Mouse (Mus musculus) liver, postnatal 0 days (tissue): ENCODE measurements around the gene Pnpt1. TPM values are rescaled to one million over a fixed set of nuclear protein-coding genes. Genes with fewer than 3 reads are reported as not detected.

Experiments
- ATAC-seq: fragments of 200-750 bp; cut with Nextera tagmentation; 2 replicates; pipeline ENCODE4 v1.8.0; 2017; ENCODE audit warnings: mild to moderate bottlenecking, moderate library complexity
- DNase-seq: peaks from one replicate; pipeline ENCODE4 v3.0.0-alpha.2; 2016
- H3K27ac ChIP-seq: fragments of 300-500 bp; sonication (generic); 2 replicates; pipeline ENCODE4 v1.5.1; 2014; ENCODE audit warnings: antibody characterized with exemption, moderate library complexity, mild to moderate bottlenecking, low read depth
- H3K27me3 ChIP-seq: fragments of 300-500 bp; sonication (generic); 2 replicates; pipeline ENCODE4 v1.6.1; 2014; ENCODE audit warnings: low read length, control low read depth, mixed read lengths; ENCODE audit not compliant: insufficient read depth
- H3K36me3 ChIP-seq: fragments of 300-500 bp; sonication (generic); replicated peaks from 2 replicates; pipeline ENCODE4 v1.6.1; 2014; ENCODE audit warnings: mild to moderate bottlenecking, control low read depth, low read length, moderate library complexity, mixed read lengths; ENCODE audit not compliant: insufficient read depth
- H3K4me1 ChIP-seq: fragments of 300-500 bp; sonication (generic); 2 replicates; pipeline ENCODE4 v1.6.1; 2014; ENCODE audit warnings: antibody characterized with exemption, mild to moderate bottlenecking, control low read depth; ENCODE audit not compliant: insufficient read depth
- H3K4me2 ChIP-seq: fragments of 300-500 bp; sonication (generic); 2 replicates; pipeline ENCODE4 v1.6.1; 2014; ENCODE audit warnings: low read depth, mild to moderate bottlenecking, low read length, moderate library complexity, mixed read lengths
- H3K4me3 ChIP-seq: fragments of 300-500 bp; sonication (generic); 2 replicates; pipeline ENCODE4 v1.5.1; 2014; ENCODE audit warnings: low read depth, low read length
- H3K9ac ChIP-seq: fragments of 300-500 bp; sonication (generic); replicated peaks from 2 replicates; pipeline ENCODE4 v1.6.1; 2014; ENCODE audit warnings: mild to moderate bottlenecking, moderate library complexity
- H3K9me3 ChIP-seq: fragments of 300-500 bp; sonication (generic); 2 replicates; pipeline ENCODE4 v1.6.1; 2016; ENCODE audit warnings: mild to moderate bottlenecking, control low read depth, low read length, mixed read lengths
- CTCF ChIP-seq: sonication (generic); IDR thresholded peaks from 2 replicates; pipeline ENCODE4 v1.5.1; 2016; ENCODE audit warnings: antibody characterized with exemption, low read depth
- EP300 ChIP-seq: IDR thresholded peaks from 2 replicates; pipeline ENCODE4 v1.6.1; 2016; ENCODE audit warnings: antibody characterized with exemption, low read depth, mild to moderate bottlenecking
- WGBS: fragments of 180-500 bp; shearing (Covaris S2); extraction: QIAGEN DNeasy Blood & Tissue Kit; methylation state at CpG from one replicate; pipeline ENCODE4 v1.1.7; 2014; ENCODE audit not compliant: insufficient replicate concordance; 5-methylcytosine and 5-hydroxymethylcytosine counted together
- polyA plus RNA-seq: library from polyadenylated mRNA; unstranded; fragments of >200 nt; fragmentation: Nextera tagmentation; extraction: Ambion mirVana; gene quantifications from 2 replicates; pipeline ENCODE4 v1.2.1, GENCODE M21; 2015

Pnpt1 gene
- polyA plus RNA-seq, 1 experiment from 2014 or later = 15.9 TPM

DNA sequence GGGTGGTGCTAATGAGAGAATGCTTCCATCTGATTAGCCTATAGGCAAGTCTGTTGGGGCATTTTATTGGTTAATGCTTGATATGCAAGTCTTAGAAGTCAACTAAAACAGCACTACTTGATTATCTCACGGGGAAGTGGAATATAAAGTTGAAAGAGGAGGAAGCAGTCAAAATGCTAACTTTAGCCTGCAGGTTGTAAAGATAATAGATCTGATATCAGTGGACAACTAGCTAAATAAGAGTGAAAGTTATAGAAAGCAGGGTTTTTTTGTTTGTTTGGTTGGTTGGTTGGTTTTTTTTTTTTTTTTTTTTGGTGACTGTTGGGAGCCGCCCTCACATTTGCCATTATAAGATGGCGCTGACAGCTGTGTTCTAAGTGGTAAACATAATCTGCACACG, 33.0 kb downstream of the Pnpt1 start:
- DNase-seq (no peak), ATAC-seq (no peak)
- H3K27me3 ChIP-seq = no peaks in the 10 kb centered on the region
- H3K9me3 ChIP-seq = no peaks in the 10 kb centered on the region
- H3K9ac ChIP-seq = no peak overlapping the region
- no peaks in the 10 kb centered on the region; the same call in 1 of the 2 replicates for H3K4me1 ChIP-seq
- H3K4me3 ChIP-seq = no peak overlapping the region
- no peak for TF ChIP-seq CTCF
- no peak for TF ChIP-seq EP300
- 81% methylated on average over 4 of the region's 4 CpGs for WGBS
- no peak overlapping the region for H3K27ac ChIP-seq
- peaks cover 30% of the 10 kb centered on the region for H3K36me3 ChIP-seq
- H3K4me2 ChIP-seq = no peak overlapping the region

DNA sequence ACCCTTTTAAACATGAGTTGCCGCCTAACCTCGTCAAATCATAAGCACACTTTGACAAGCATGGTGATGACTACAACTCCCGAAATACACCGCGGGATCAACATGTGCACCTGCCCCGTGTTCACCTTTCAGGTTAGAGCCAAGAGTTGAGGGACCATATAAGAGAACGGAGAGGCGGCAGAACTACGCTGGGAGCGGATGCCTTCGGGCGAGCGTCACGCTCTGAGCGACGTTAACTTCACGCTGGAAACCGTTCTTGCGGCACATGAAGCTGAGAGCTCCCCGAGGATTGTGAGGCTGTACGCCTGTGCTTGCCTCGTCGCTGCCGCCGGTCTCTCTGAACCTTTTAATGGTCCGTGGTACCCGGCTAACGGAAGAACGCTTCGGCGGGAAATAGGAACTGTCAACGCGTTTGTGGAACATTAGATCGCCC, 41.4 kb downstream of the Pnpt1 start:
- no peaks in the 10 kb centered on the region for H3K36me3 ChIP-seq
- no peaks in the 10 kb centered on the region for H3K27me3 ChIP-seq
- TF ChIP-seq CTCF (no peak), EP300 (no peak)
- peaks cover 7% of the 10 kb centered on the region for H3K4me1 ChIP-seq
- under 1% methylated on average over 34 of the region's 34 CpGs for WGBS
- ATAC-seq = peak; percentile 20
- H3K9ac ChIP-seq = peak overlapping the region; percentile 100
- H3K27ac ChIP-seq = peak overlapping the region; percentile 100
- peak; percentile 74 for DNase-seq
- no peaks in the 10 kb centered on the region for H3K9me3 ChIP-seq
- peak overlapping the region; percentile 96 for H3K4me2 ChIP-seq
- peak overlapping the region; percentile 95 for H3K4me3 ChIP-seq

- Histone ChIP-seq H3K4me2 (peak within 1 kb of the TSS; percentile 96), H3K4me3 (peak within 1 kb of the TSS; percentile 95), H3K36me3 (no peaks in the 10 kb centered on the region), H3K27me3 (no peaks in the 10 kb centered on the region), H3K27ac (peak within 1 kb of the TSS; percentile 100), H3K9me3 (no peaks in the 10 kb centered on the region), H3K9ac (peak within 1 kb of the TSS; percentile 100), H3K4me1 (peaks cover 7% of the 10 kb centered on the region)
- WGBS = 0% methylated on average over 50 of the region's 50 CpGs
- ATAC-seq (peak; percentile 96), DNase-seq (peak; percentile 97)
- peak; percentile 12; the same call in 1 of the 2 replicates for TF ChIP-seq CTCF
- TF ChIP-seq EP300 = peak; percentile 88; the same call in 1 of the 2 replicates
Measured at GRCm38 (mm10) chr11:29172563-29173124, 42.1 kb downstream of the Pnpt1 start, which contains the start of gene Ppp4r3b. TSS of gene Ppp4r3b (plus strand) at chr11:29172890.

DNA sequence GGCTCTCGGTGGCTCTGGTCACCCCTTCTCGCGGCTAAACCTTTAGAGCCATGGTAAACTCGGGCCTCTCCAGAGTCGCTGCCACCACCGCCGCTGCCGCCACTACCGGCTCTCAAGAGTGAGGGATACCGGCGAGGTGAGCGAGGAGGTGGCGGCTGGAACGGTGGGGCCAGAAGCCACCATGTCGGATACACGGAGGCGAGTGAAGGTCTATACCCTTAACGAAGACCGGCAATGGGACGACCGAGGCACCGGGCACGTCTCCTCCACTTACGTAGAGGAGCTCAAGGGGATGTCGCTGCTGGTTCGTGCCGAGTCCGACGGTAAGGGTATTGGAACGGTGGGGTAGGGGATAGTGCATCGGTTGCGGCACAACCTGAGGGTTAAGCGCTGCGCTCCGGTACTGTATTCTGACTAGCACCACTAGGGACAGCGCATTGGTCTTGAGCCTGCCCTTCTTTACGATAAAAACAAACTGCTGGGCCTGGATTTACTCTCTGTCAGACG, 42.6 kb downstream of the Pnpt1 start:
- under 1% methylated on average over 38 of the region's 38 CpGs for WGBS
- Histone ChIP-seq H3K9ac (peak overlapping the region; percentile 100), H3K9me3 (no peaks in the 10 kb centered on the region), H3K4me3 (peak overlapping the region; percentile 95), H3K4me1 (peaks cover 7% of the 10 kb centered on the region), H3K27me3 (no peaks in the 10 kb centered on the region), H3K27ac (peak overlapping the region; percentile 100), H3K4me2 (peak overlapping the region; percentile 96), H3K36me3 (no peaks in the 10 kb centered on the region)
- DNase-seq = peak; percentile 77
- peak; percentile 70 for TF ChIP-seq CTCF
- TF ChIP-seq EP300 = no peak
- peak; percentile 77 for ATAC-seq

DNA sequence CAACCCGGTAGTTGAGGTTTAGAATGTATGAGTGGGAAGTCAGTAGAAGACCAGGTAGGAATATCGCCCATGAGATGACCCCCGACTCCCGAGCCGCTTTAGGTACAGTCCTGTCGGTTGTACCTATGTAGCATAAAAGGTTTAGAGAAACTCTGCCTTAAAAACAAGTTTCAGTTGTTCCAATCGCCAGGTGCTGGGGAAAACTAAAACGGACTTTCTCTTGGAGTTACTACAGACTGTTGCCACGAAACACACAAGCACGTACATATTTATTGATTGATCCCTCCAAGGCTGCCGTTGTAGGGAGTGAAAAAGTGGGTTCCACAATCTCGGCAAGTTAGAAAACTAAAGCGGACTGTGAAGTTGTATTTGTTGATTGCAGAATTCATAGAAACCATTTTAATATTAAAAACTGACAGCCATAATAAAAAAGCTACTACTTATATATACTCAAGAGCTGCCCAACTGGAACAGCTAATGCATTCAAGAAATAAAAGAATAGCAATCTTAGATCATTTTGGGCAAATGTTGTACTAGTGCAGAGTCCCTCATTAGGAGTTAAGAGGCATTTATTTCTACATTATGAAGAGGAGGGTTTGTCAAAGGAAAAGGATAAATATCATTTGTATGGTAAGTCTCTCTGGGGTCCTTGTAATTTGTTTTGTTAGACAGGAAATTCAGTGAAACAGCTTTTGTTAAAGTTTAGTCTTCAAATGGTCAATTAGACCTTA, 43.3 kb downstream of the Pnpt1 start:
- no peak for DNase-seq
- peak overlapping the region; percentile 100 for H3K9ac ChIP-seq
- peak overlapping the region; percentile 100 for H3K27ac ChIP-seq
- TF ChIP-seq EP300 (no peak), CTCF (no peak)
- peaks cover 7% of the 10 kb centered on the region for H3K4me1 ChIP-seq
- WGBS = 3% methylated on average over 13 of the region's 13 CpGs
- no peaks in the 10 kb centered on the region for H3K27me3 ChIP-seq
- H3K4me2 ChIP-seq = peak overlapping the region; percentile 96
- ATAC-seq = no peak
- peaks cover 7% of the 10 kb centered on the region for H3K36me3 ChIP-seq
- H3K9me3 ChIP-seq = no peaks in the 10 kb centered on the region
- peak overlapping the region; percentile 95 for H3K4me3 ChIP-seq

- DNase-seq = no peak
- H3K4me3 ChIP-seq = no peak overlapping the region
- H3K4me2 ChIP-seq = no peak overlapping the region
- WGBS = 98% methylated on average over 1 of the region's 1 CpGs
- H3K9me3 ChIP-seq = no peaks in the 10 kb centered on the region
- H3K9ac ChIP-seq = no peak overlapping the region
- no peaks in the 10 kb centered on the region for H3K4me1 ChIP-seq
- H3K27ac ChIP-seq = no peak overlapping the region
- H3K36me3 ChIP-seq = peaks cover 39% of the 10 kb centered on the region
- ATAC-seq = no peak
- TF ChIP-seq EP300 (no peak), CTCF (no peak)
- no peaks in the 10 kb centered on the region for H3K27me3 ChIP-seq
Measured at GRCm38 (mm10) chr11:29179319-29179718, 48.8 kb downstream of the Pnpt1 start.
